Mouse (Mus musculus) c-Kit-positive CD71-negative TER-119-negative erythroid progenitor cells, embryonic 14.5 days (primary cell): Measurements from ENCODE around the gene Six2.

ENCODE experiments used
- DNase-seq: peaks from one replicate; pipeline ENCODE4 v3.0.0-alpha.2; 2013; ENCODE audit warnings: low read depth

The Six2 gene

DNA sequence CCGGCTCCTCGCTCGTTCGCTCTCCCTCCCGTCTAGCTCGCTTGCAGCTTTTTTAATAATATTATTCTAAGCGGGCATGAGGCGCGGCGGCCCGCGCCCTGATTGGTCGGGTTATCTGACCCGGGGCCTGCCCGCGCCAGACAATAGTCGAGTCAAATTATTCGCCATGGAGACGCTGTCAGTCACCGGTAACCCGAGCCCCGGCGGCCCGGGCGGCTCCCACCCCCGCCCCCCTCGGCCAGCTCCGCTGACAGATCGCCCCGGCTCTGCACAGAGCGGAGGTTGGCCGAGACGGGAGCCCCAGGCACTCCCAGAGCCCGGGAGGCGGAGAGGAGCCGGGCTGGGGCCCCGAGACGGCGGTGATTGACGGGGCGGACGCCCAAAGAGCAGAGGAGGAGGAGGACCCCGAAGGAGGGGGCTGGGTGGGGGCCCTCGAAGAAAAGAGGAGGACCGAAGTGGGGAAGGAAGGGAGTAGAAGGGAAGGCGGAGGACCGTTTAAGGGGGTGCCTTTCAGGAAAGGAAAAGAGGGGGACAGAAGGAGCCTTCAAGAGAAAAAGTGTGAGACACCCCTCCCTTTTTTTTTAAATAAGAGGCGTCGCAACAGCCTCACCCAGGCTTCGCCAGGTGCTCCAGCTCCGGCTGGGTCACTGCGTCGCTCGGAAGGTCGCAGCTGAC, at the start of gene Six2:
Gene Six2 (minus strand): TSS at position 39 of the 675 bp plus-strand sequence.
- no peak for DNase-seq

- no peak for DNase-seq
Measured at GRCm38 (mm10) chr17:85737090-85737780, 49.2 kb upstream of the Six2 start.

DNA sequence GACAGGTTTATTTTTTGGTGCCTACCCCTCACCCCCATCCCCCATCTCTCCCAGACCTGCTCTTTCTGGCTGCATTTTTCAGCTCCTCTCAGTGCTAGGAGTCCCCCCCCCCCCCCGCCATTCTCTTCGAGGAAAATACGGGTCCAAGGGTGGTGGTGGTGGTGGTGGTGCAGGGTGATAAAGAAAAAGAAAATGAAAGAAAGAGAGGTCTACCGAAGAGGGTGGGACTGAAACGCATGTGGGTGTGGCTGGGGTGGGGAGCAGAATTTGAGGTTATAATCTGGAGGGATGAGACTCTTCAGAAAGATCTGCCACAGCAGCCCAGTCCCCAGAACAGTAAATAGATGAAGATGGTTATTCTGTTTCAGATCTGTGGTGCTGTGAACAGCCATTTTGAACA, 43.3 kb upstream of the Six2 start:
- no peak for DNase-seq

- no peak for DNase-seq
Measured at GRCm38 (mm10) chr17:85730231-85731015, 42.3 kb upstream of the Six2 start.

GRCm38 (mm10) chr17:85728071-85728718, 40.1 kb upstream of the Six2 start:
- DNase-seq: no peak

DNA sequence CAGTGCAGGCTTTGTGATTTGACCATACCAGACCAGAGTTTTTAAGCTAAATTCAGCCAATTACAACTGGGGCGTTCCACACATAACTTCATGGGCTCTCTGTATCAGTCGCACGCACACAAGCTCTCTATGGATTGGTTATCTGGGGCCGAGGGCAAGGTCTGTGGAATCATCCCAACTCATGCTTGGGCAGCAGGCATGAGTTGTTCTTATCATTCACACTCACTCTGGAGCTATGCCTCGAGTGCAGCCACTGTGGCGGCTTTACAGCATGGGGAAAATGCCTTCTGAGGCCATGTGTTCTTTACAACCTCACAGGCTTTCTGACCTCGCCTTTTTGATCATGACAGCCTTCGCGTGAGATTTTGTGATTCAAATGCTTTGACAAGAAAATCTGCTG, 37.9 kb upstream of the Six2 start:
- DNase-seq: no peak

DNA sequence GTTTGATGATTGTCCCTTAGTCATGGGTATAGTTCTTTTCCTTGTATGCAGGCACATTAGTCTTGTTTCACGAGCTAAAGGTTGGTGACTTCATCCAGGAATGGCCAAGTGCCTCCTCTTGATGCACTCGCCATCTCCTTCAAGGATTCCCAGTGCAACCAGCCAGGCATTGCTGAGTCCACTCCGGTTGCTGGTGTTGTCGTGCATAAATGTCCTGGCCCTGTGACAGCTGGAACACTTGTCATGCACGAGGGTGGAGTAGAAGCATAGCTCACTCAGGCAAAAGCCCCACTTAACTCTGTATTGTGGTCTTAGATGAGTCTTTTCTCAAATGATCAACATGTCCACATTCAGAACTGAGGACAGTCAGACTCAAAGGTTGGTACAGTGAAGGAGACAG, 35.1 kb upstream of the Six2 start:
- no peak for DNase-seq

GRCm38 (mm10) chr17:85717266-85717665, 29.2 kb upstream of the Six2 start:
- DNase-seq: no peak

GRCm38 (mm10) chr17:85715784-85716183, 27.7 kb upstream of the Six2 start:
- DNase-seq: no peak

DNA sequence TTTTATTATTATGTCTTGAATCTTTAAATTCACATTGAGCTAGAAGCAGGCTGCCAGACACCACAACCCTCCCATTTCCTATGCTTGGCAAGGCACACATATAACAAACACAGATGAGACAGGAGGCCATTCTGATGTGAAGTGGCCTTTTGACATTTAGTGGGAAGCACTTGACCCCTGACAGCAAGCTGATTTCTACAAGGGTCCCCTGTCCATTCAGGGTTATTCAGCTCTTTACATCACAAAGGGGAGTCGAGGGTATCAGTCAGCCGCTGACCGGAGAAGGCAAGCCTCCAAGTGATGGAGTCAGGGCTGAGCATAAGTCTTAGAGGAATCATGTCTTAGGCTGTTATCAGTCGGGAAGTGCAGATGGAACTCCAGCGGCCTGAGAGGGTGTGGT, 26.3 kb upstream of the Six2 start:
- DNase-seq: no peak

DNA sequence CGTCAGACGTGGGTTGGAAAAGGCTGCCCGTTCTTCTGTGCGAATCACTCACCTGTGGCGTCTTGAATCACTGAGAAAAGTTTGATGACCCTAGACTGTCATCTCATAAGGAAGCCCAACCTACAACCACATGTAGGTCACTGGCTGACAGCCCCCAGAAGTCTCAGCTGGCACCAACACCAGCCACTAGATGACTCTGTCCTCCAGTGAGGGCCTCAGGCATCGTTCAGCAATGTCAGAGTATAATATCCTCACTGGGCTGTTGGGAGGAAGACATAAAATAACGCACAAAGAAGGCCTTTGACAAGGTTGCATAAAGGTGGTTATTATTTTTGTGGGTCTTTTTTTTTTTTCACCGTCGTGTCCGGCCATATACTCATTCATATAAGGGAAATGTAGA, 24.8 kb upstream of the Six2 start:
- no peak for DNase-seq

- DNase-seq: no peak
Measured at GRCm38 (mm10) chr17:85704369-85705260, 16.5 kb upstream of the Six2 start.

DNA sequence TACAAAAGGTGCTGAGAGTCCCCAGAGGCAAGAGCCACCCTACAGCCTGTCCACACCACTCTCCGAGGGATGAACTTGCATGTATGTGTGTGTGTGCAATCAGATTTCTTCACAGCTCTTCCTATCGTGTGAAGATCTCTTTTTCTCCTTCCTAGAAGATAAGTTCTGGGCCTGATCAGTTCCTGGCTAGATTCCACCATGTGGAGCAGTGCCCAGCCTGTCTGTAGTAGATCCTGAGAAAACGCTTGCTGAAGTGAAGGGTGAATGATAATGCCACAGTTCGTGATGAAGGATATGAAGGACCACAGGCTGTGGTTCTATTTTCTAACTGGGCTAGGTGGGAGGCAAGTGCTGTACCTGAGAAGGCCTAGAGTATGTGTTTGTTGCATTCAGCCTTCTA, 12.0 kb upstream of the Six2 start:
- DNase-seq: no peak

GRCm38 (mm10) chr17:85698643-85699042, 10.6 kb upstream of the Six2 start:
- no peak for DNase-seq

DNA sequence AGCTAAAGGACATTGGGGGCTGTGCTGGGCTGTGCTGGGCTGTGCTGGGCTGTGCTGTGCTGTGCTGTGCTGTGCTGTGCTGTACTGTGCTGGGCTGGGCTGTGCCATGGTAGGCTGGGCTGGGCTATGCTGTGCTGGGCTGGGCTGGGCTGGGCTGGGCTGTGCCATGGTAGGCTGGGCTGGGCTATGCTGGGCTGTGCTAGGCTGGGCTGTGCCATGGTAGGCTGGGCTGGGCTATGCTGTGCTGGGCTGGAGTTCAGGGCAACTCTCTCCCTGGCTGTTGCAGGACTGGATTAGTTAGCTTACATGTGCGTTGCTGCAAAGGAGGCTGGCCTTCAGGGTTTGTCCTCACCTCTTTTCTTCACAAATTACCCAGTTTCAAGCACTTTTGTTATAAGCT, 9.9 kb upstream of the Six2 start:
- no peak for DNase-seq

DNA sequence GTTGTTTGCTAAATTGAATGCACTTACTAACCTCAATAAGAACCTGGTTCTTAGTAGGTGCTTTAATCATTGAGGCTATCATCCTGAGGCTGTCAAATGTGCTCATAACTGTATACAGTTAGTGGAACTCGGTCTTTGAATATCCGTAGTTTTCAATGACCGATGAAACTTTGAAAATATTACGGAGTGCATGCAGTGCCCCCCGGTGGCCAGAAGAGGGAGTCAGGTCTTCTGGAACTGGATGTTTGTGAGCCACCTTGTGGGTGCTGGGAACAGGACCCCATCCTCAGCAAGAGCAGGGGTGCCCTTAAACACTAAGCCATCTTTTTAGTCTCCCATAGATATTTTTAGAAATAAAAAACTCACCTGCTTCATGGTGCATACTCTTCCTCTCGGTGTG, 6.4 kb upstream of the Six2 start:
- no peak for DNase-seq

DNA sequence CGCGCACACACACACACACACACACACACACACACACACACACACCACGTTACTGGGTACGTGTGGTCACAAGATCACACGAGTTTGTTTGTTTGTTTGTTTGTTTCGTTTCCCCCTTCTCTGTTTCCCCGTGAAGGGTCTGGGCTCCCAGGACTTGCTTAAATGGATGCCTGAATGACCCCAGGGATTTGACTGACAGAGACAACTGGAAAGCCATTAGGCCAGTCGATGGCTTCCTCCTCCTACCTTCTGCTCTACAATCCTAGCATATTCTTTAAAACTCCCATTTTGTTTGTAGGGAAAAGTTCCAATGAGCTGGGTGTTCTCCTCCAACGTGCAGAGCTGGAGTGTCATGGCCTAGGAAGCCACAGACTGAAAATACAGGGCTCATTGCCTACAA, 5.0 kb upstream of the Six2 start:
- DNase-seq: no peak

- DNase-seq: no peak
Measured at GRCm38 (mm10) chr17:85692594-85692993, 4.5 kb upstream of the Six2 start.

DNA sequence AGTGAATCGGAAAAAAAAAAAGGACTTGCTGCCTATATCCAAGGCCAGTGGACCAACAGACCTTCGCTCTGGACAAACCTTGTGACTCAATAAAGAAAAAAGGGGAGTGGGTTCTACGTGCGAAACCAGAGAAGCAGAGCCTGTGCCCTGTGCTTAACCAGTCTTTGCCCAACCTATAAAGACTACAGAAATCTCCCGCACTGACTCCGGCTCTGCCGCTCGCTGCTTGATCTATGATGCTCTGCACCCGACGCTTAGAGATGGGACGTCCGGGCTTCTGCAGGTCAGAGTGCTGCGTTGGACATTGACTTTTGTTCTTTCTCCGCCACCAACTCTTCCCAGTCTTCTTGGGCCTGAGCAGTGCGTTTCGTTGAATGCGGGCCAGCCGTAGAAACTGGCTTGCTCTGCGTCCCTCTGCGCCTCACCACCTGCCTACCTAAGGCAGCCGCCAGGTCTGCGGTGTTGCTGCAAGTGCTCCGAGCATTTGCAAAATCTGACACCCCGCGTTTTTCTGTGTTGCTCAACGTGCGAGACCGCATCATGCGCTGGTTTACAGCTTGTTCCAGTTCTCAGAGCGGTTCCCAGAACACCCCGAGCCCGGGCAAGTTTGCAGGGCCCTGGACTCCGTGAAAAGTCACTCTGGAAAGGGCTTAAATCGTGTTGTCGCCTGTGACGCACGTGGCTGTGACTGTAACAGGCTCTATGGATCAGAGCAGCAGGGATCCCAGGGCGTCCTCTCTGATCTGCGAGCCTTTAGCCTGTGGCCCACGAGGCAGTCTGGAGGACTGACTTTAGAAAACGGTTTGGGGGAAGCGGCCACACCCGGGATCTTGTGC, 3.8 kb upstream of the Six2 start:
- no peak for DNase-seq

GRCm38 (mm10) chr17:85690969-85691335, 2.9 kb upstream of the Six2 start:
- DNase-seq: no peak
